Mouse (Mus musculus) MEL (cell line): ENCODE results near the gene Naa35.

Source experiments
- BHLHE40 ChIP-seq: IDR thresholded peaks from 2 replicates; pipeline ENCODE4 v1.6.1; 2012; ENCODE audit warnings: low read depth, mild to moderate bottlenecking, inconsistent platforms, low read length, improper control_type of control experiment, borderline replicate concordance
- E2F4 ChIP-seq: IDR thresholded peaks from 2 replicates; pipeline ENCODE4 v1.6.1; 2011; ENCODE audit warnings: low read depth, low read length, improper control_type of control experiment, borderline replicate concordance
- GATA1 ChIP-seq: IDR thresholded peaks from 2 replicates; pipeline ENCODE4 v1.6.1; 2011; ENCODE audit warnings: low read depth, low read length, improper control_type of control experiment
- JUND ChIP-seq: IDR thresholded peaks from 2 replicates; pipeline ENCODE4 v1.6.1; 2011; ENCODE audit warnings: low read depth, mild to moderate bottlenecking, improper control_type of control experiment, low read length
- NRF1 ChIP-seq: IDR thresholded peaks from 2 replicates; pipeline ENCODE4 v1.6.1; 2014; ENCODE audit warnings: low read depth, mild to moderate bottlenecking, inconsistent platforms, low read length, improper control_type of control experiment, moderate library complexity; ENCODE audit not compliant: poor library complexity, insufficient read depth, severe bottlenecking
- POLR2A ChIP-seq, 2 experiments: IDR thresholded peaks; 2 replicates each; pipeline ENCODE4 v1.6.1; 2011 to 2012; ENCODE audit warnings: low read length in 2 of 2, mild to moderate bottlenecking in 2 of 2, control low read depth in 1 of 2, improper control_type of control experiment in 1 of 2, low read depth in 1 of 2, moderate library complexity in 1 of 2; ENCODE audit not compliant: control insufficient read depth in 1 of 2, insufficient read depth in 1 of 2, poor library complexity in 1 of 2

DNA sequence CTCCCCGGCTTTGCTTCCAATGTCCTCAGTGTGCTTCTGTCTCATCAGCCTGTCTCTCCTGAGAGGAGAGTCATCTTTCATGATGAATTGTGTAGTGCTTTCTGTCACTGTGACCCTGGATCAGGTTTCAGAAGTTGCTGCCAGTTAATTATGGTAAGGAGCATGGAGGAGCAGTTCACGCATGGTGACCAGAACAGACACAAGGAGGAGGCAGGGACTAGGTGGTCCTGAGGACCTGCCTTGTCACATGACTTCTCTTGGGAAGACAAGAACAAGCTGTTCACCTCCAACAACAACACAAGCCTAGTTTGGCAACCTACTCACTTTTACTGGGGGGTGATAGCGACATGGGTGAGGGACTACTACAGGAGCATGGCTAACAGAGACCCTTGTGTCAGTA is 68.1 kb downstream of the Naa35 start:
- TF ChIP-seq POLR2A (IDR thresholded peaks at IDR 0.05; ENCODE audit: control insufficient read depth in 1 of 2, insufficient read depth in 1 of 2, low read depth in 1 of 2, low read length in 2 of 2, poor library complexity in 1 of 2) (no peak), NRF1 (no peak), JUND (no peak), GATA1 (no peak), E2F4 (no peak), BHLHE40 (no peak)
